Mouse (Mus musculus) layer of hippocampus, adult 18-20 months (tissue): ENCODE data around the gene Ipo11. TPM values are rescaled to one million over a fixed set of nuclear protein-coding genes. Genes with fewer than 3 reads are reported as not detected.
"Not testable (repeated sequence)": the region's sequence is repeated elsewhere in the genome, so short reads cannot be mapped to it uniquely, and the experiment has no call there.

Experiments used
- DNase-seq, 2 experiments: peaks; one replicate each; pipeline ENCODE4 v3.0.0; 2022; ENCODE audit warnings: low spot score in 2 of 2
- total RNA-seq, 2 experiments: library from RNA; stranded (reverse); gene quantifications; 2 replicates each; pipeline ENCODE4 v1.2.3; 2021

The Ipo11 gene
- total RNA-seq, 2 experiments from 2014 or later, result 59.9 to 61.5 TPM

DNA sequence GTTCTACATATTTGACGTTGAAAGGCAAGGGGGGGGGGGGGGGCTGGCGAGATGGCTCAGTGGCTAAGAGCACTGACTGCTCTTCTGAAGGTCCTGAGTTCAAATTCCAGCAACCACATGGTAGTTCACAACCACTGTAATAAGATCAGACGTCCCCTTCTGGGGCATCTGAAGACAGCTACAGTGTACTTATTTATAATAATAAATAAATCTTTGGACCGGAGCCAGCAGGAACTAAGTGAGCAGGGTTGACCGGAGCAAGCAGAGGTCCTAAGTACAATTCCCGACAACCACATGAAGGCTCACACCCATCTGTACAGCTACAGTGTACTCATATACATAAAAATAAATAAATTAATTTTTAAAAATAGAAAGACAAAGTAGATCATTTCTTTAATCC, 31.6 kb downstream of the Ipo11 start:
- not testable (repeated sequence) for DNase-seq

DNA sequence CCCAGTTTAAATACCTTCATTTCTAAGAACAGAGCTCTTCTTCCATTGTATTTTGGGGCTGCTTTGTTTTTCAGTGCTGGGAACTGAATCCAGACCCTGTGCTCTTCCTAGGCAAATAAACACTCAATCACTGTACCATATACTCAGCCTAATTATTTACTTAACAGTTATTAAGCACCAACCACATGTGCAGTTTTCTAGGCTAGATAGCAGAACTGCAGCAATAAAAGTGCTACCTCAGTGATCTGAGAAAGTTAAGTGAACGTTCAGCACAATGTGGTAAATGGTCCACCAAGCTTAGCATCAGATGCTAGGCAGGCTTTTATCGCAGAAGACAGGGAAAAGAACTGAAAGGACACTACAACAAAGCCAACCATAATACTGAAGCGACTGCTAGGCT, 32.1 kb downstream of the Ipo11 start:
- DNase-seq, result no peak

DNA sequence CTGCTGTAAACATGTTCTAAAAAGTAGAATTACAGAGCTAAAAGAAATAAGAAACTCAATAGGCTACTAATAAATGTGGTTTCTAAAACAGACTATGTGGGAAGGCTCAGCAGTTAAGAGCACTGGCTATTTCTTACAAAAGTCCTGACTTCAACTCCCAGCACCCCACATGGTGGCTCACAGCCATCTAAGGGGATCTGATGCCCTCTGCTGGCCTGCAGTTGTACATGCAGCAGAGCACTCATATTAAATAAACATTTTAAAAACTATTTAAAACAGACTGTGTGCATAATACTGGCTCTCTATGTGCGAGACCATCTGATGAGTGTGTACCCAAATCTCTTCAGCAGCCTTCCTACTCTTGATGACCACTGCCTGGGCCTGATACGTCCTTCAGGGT, 42.5 kb downstream of the Ipo11 start:
- DNase-seq, result no peak

DNA sequence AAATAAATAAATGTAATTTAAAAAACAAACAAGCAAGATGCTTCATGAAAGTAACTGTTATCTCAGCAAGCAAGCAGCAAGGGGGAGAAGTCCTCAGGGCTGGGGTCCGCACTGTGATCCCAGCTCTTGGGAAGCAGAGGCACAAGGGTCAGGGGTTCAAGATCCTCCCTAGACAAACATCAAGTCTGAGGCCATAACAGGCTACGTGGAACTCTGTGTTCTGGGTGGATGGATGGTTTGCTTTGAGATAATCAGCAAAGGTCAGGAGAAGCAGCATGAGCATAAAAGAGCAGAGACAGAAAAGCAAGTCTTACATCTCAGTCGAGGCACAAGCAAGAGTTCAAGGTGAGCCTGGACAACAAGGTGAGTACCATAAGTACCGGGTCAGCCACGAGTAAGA, 43.1 kb downstream of the Ipo11 start:
- no peak for DNase-seq

DNA sequence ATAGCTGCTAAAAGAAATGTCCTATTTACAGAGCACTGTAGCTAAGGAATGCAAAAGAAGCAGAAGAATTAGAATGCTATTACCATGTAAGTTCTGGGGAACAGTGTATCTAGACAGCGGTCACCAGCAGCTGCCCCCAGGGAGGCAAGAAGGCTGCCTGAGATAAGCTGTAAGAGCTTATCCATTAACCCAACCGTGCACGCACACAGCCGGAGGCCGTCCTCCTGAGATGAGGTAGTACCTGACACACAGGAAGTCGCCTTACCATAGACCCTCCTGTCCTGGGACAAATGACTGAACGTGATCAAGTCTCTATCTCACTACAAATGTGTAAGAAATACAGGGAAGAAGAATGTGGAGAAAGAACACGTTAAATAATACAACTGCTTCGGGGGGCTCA, 43.6 kb downstream of the Ipo11 start:
- no peak for DNase-seq

DNA sequence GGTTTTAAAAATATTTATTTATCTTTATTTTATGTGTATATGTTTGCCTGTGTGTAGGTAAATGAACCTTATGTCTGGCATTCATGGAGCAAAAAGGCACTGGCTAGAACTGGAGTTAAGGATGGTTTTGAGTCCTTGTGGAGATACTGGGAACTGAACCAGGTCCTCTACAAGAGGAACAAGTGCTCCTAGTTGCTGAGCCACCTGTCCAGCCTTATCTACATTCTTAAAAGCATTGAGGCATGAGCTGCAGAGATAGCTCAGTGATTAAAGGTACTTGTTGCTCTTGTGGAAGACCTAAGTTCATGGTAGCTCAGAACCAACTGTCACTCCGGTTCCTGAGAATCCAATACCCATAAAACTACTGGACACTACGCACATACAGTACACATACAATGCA, 49.4 kb downstream of the Ipo11 start:
- DNase-seq, result no peak

DNA sequence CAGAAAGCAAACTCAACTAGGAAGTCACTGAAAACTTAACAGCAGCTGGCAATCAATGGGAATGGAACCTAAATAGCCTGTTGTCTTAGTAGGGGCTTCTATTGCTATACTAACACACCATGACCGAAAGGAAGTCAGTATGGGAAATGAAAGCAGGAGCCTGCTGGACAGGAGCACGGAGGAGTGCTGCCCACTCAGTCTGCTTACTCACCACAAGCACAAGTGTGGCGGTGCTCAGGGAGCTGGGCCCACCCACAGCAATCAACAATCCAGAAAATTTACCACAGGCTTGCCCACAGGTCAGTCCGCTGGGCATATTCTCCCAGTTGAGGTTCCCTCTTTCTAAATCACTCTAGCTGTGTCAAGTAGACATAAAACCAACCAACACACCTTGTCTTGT, 52.5 kb downstream of the Ipo11 start:
- no peak for DNase-seq

DNA sequence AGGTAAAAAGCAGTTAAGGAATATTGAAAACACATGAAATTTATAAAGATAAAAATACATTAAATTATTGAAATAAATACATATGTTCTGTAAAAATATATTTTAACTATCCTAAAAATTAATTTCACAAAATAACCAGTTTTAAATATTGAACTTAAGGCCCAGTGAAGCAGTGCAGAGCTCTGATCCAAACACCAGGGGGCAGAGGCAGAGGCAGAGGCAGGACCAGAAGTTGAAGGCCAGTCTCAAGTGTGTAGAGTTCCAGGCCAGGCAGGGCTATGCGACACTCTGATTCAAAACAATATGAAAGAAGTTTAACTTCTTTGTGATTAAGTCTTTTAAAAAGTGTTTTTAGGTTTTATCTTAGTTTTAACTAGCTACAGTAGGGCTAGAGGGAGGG, 60.5 kb downstream of the Ipo11 start:
- no peak for DNase-seq

DNA sequence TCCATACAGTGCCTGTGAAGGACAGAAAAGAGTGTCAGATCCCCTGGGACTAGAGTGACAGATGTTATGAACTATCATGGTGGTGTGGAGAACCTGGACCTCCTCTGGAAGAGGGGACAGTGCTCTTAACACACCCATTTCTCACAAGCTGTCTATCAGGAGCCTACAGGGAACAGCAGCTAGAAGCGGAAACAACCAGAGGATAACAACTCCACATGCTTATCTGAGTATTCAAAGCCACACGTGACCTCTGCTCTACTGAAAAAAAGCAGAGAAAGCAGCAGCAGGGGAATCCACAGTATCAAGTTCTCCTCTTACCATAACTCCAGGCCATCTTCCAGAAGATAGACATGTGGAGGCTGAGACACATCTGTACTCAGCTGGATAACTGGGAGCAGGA, 71.2 kb downstream of the Ipo11 start:
- no peak for DNase-seq

DNA sequence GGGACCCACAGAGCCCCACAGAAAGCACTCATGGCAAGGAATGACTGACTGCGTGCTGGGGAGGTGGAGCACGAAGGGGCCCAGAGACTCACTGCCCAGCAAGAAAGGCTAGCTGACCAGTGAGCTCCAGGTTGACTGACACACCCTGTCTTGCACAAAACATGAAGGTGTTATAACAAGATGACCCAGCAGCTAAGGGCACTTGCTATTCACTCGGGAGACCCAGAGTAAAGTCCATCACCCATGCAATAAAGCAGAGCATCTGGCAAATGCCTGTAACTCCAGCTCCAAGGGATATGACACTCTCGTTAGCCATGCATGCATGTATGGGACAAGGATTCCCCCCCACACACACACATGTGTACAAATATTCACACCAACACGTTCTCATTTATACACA, 78.0 kb downstream of the Ipo11 start:
- DNase-seq, result no peak

DNA sequence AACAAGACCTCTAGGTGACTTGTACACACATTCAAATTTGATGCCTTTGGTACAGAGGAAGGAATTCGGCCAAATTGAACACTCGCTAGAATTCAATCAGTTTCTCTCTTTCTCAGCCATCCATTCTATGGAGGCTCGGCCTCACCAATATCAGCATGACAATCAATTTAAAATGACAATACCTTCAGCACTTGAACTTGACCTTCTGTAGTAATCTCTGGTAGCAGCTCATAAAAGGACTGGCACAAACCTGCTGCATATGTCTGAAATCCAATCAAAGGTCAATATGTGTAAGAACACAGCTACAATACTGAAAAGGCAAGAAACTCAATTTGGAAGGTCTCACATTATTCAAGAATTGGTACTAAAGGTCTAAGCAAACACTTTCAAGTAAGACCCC, 80.2 kb downstream of the Ipo11 start:
- DNase-seq, result no peak

DNA sequence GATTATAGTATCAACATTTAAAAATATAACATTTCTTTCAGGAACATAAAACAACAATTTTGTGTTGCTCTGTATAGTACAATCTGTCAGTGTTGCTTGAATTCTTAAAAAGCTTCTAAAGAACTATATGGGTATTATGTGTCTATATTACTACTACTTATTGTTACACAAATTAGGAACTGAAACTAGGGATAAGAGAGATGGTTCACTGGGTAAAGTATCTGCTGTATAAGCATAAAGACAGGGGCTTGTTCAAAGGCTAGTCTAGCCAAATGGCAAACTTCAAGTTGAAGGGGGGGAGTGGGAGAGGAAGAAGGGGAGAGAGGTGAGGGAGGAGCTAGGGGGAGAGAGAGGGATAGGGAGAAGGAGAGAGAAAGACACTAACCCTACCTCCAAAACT, 89.2 kb downstream of the Ipo11 start:
- no peak for DNase-seq

DNA sequence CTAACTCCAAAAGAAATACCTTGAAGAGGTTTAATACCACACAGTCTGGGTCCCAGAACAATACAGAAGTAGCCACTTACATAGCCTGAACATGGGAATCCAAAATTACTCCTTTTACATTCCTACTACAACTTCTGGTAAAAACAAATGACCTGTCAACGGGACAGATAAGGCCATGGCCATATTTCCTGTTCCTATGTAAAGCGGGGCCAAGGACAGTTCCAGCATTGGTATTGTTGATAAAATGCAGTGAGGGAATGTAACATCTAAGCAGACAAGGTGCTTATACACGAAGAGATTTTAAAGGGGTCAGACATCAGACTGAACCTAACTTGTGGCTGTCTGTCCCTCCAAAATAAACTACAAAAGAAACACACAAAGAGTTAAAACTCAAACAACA, 91.8 kb downstream of the Ipo11 start:
- DNase-seq, result no peak

DNA sequence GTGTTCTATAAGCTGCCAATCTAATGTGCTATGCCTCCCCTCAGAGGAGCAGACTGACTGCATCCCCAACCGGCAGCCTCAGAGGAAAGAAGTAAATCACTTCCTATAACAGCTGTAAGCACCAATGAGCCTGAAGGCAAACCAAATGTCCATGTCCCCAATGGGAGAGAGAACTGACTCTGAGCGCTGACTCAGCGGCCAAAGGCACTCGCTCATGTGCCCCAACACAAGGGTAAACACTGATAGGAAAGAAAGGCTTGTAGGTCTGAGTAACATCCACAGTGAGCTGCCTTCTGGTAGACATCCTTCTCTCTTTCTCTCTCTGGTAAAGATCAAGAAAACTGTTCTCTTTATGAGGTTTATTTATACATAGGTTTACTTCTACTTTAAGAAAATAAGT, 94.2 kb downstream of the Ipo11 start:
- no peak for DNase-seq

DNA sequence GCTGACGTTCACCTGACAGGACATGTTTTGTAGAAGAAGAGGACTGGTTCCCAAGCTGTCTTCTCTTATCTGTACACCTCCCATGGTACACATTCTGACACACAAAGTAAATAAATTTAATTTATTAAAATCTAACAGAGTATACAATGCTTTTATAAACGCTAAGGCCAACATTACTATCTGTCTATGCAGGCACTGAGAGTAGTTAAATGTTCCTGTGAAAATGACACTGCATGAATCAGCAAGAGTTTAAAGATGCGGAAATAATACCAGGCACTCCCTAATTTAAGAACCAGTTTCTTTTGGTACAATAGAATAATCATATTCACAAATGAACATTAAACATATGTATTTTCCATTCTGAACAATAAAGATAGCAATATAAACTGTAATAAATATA, 98.0 kb downstream of the Ipo11 start:
- DNase-seq, result no peak

DNA sequence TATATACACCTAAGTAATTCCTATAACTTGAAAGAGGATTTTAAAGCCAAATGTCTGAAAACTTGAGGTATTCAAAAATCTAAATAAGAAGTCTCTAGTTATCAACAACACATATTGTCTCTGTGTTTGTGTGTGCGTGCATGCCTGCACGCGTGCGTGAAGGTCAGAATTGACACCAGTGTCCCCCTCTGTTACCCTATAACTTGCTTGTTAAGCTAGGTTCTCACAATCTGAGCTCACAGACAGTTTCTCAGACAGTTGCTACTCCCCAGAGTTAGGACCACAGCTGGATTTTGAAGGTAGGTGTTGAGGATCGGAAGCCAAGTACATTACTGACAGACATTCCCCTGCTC, 100.3 kb downstream of the Ipo11 start:
- no peak for DNase-seq

DNA sequence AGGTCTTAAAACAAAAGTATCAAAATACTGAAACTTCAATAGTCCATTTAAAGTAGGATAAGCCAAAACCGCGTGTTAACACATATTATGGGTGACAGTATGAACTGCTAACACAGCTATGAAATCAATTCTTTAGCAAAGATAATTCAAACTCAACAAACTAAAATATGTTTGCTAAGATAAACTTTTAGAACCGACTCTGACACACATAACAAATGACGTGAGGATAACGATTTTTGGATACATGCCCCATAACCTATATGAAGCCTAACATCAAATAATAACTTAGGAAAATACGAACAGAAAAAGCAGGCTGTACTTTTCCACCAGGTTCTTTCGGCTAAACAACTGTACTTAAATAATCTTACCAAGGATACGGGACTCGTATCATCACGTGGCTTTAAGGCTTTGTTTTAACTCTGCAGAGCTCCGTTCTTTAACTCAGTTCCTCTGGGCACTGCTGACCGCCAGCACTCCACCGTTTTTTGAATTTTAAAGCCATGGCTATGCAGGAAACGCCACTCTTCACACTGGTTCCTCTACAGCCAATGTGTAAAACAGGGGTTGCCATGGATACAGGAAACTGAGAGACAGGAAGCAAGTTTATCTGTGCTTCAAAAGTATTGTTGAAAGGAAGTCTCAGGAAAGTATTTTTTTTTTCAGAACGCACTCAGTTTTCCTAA, 100.8 kb downstream of the Ipo11 start:
- peak in 1 of 2 experiments; percentile 50 for DNase-seq

DNA sequence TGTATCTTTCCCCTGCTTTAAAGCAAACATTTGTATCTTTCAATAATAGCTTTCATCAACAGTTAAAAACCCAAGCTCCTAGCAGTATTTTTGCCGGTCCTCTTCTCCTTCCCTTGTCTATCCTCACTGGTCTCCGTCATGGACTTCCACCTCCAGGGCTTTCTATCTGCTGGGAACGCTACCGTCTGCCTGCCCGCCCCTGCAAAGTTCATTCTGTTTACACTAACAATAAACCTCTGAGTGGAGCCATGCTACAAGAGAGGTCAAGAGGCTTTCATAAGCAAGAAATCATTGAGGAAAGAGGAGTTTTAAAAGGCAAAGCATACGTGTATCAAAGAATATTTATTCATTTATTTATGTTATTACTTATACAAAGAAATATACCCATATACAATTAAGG, 106.7 kb downstream of the Ipo11 start:
- DNase-seq, result no peak

DNA sequence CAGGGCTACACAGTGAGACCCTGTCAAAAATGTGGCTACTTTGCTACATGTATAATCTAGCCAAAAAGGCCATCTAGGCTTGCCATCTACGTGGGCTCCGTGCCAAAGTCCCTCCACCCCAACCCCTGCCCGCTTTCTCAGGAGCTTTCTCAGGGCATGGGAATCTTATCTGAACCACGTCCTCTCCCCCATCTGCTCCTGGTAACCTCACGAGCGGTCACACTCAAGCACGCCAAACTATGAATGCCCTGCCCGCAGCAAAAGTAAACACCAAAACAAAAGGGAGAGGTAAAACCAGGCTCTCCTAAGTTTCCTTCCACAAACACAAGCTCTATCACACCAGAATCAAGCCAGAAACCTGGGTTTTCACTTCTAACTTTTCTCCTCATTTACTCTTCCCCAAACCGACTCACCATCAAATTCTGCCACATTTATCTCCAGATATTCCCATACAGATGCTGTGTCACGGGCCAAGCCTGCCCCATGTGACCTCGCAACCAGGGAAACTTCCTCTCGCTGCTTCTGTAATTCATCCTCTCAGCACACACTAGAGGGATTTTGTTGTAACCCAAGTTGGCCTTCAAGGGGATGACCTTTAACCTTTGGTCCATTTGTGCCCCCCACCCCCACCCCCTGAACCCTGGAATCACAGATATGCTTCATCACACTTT, 107.3 kb downstream of the Ipo11 start:
- no peak for DNase-seq

DNA sequence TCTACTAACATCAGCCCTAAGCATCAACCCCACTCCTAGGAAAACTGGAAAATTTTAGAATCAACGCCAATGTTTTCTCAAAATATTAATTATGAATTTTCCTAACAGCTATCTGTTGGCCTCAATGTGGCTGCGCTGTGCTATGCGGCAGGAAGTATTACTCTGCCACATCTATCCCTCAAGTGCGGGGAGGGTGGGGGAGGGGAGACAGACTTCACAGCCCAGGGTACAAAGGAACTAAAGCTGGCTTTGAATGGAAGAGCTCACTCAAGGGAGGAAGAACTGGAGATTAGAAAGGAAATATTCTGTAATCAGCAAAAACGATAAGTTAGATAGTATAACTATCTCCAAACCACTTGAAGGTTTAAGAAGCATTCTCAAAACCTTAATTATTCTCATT, 111.1 kb downstream of the Ipo11 start:
- no peak for DNase-seq

DNA sequence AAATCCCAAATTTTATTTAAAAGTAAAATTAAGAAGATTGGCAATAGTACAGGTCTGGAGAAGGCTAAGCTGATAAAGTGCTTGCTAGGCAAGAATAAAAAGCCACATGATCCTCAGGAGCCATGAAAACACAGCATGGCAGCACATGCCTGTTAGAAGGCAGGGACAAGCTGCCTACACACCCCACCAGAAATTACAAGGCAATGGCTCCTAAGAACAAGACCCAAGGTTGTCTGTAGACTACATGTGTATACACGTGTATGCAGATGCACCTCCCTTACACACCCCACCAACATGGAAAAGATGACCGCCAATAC, 112.9 kb downstream of the Ipo11 start:
- no peak for DNase-seq

DNA sequence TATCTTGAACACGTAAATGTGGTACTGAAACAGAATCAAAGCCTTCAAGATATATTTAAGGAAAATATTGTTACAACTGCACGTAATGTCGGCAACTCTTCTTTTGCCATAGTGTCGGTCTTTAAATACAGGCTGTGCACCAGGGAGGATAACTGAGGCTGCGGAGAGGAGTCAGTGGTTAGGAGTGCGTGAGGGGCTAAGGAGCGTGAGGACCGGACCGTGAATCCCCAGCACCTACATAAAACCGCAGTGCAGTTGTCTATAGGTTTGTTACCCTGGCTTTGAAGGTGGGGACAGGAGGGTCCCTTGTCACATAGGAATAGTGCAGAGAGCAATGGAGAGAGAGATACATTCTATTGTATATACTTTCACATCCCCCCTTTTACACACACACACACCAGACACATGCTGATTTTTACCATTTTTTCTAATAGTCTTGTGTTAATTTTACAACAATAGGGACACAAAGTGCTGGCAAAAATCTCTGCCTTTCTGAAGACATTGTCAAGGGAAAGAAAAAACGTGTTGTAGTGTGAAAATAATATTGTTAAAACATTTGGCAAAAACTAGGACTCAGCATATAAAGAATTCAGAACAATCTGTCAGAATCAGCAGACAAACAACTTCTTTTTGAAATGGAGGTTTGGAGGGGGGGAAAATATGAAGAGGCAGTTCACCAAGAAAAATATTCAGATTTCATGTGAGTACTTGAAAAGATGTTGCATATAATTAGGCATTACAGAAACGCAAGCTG, 113.5 kb downstream of the Ipo11 start:
- no peak for DNase-seq

DNA sequence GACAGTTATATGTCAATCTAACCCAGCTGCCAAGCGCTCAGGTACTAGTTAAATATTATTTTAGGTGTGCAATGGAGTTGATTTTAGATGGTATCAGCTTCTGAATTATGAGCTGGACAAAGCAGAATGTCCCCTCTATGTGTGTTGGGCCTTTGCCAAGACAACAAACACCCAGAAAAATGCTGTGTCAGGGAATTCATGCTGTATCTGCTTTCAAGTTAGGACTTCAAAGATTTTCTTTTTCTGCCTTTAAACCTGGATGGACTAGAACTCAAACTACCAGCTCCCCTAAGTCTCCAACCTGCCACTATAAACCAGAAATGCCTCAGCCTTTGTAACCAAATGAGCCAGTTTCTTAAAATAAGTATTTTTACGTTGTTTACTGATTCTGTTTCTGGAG, 116.6 kb downstream of the Ipo11 start:
- DNase-seq, result no peak
